Comparison of ENCODE assay signal across 33 mouse cellular contexts in the genomic region with DNA sequence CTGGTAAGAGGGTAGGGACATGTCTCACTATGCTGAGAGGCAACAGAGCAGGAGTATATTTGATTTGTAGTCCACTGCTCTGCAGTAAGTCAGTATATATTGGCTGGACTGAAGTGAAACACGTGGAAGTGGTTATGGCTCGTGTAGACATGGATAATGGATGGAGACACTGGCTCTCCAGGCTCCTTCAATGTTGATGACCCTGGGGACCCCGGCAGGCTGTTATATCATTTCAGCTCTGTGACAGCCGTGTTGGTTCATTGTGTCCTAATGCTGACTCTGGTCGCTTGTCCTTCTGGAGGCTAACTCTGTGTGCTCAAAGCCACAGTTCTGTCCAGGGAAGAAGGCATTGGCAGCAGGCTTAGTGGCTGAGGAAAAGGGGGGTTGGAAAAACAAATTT. TPM values are rescaled to one million over a fixed set of nuclear protein-coding genes. Genes with fewer than 3 reads are reported as not detected.
A peak's percentile ranks its signal among the peaks of the same experiment; 100 is the strongest.
DNase-seq lines count a peak whose midpoint lies in the region; ATAC-seq and TF ChIP-seq lines count a peak whose summit lies in the region.
"Had no signal": no experiment of that assay in that cellular context is flagged by ENCODE, and none has a peak within 500 bp of the region (broad histone marks: within the 10 kb centered on the region; RNA-seq: fewer than 3 reads in every experiment).

No protein-coding gene starts in this region.

- H3K4me1 ChIP-seq in hindbrain, embryonic 10.5 days (replicated peaks) = peaks cover 7% of the 10 kb centered on the region; the same call in 1 of the 2 replicates
- no peaks in the 10 kb centered on the region for H3K4me1 ChIP-seq in hindbrain, postnatal 0 days (ENCODE audit: insufficient read depth, low read length)
- no peaks in the 10 kb centered on the region for H3K4me1 ChIP-seq in limb, embryonic 14.5 days (ENCODE audit: control insufficient read depth, insufficient read depth, low read length)
- no peaks in the 10 kb centered on the region for H3K4me1 ChIP-seq in limb, embryonic 10.5 days
- no peaks in the 10 kb centered on the region for H3K4me1 ChIP-seq in neural tube, embryonic 14.5 days (ENCODE audit: control insufficient read depth, insufficient read depth, low read length)
- H3K4me1 ChIP-seq in forebrain, embryonic 10.5 days = peaks cover 8% of the 10 kb centered on the region
- H3K4me1 ChIP-seq: embryonic facial prominence, embryonic 13.5 days; heart, embryonic 12.5 days; heart, embryonic 15.5 days had no signal

- no peak for TF ChIP-seq CTCF in hindbrain, postnatal 0 days (IDR thresholded peaks at IDR 0.05; ENCODE audit: low read depth)

- peaks cover 3% of the 10 kb centered on the region; the same call in 1 of the 2 replicates for H3K9me3 ChIP-seq in hindbrain, embryonic 10.5 days
- H3K9me3 ChIP-seq in hindbrain, postnatal 0 days (ENCODE audit: low read length) = no peaks in the 10 kb centered on the region
- no peaks in the 10 kb centered on the region for H3K9me3 ChIP-seq in limb, embryonic 14.5 days (ENCODE audit: control insufficient read depth, low read length)
- H3K9me3 ChIP-seq in limb, embryonic 10.5 days (replicated peaks) = no peaks in the 10 kb centered on the region
- H3K9me3 ChIP-seq in neural tube, embryonic 14.5 days (ENCODE audit: control insufficient read depth, low read length) = no peaks in the 10 kb centered on the region
- H3K9me3 ChIP-seq in forebrain, embryonic 10.5 days = peaks cover 7% of the 10 kb centered on the region; the same call in 1 of the 2 replicates
- H3K9me3 ChIP-seq: embryonic facial prominence, embryonic 13.5 days; heart, embryonic 15.5 days had no signal

- H3K27me3 ChIP-seq in hindbrain, embryonic 10.5 days (ENCODE audit: insufficient read depth, poor library complexity, severe bottlenecking) = no peaks in the 10 kb centered on the region
- no peaks in the 10 kb centered on the region for H3K27me3 ChIP-seq in hindbrain, postnatal 0 days (ENCODE audit: insufficient read depth, low read length)
- H3K27me3 ChIP-seq in limb, embryonic 14.5 days (ENCODE audit: control insufficient read depth, insufficient read depth, low read length) = no peaks in the 10 kb centered on the region
- no peaks in the 10 kb centered on the region for H3K27me3 ChIP-seq in limb, embryonic 10.5 days (ENCODE audit: low read depth, poor library complexity, severe bottlenecking)
- H3K27me3 ChIP-seq in neural tube, embryonic 14.5 days (ENCODE audit: control insufficient read depth, insufficient read depth, low read length) = no peaks in the 10 kb centered on the region
- H3K27me3 ChIP-seq in forebrain, embryonic 10.5 days (ENCODE audit: poor library complexity, severe bottlenecking) = no peaks in the 10 kb centered on the region
- H3K27me3 ChIP-seq: embryonic facial prominence, embryonic 13.5 days; heart, embryonic 12.5 days; heart, embryonic 15.5 days had no signal

- H3K4me2 ChIP-seq in hindbrain, postnatal 0 days (ENCODE audit: low read depth, low read length) = no peak overlapping the region
- no peak overlapping the region for H3K4me2 ChIP-seq in limb, embryonic 14.5 days (replicated peaks; ENCODE audit: low read depth, low read length, severe bottlenecking)
- no peak overlapping the region for H3K4me2 ChIP-seq in neural tube, embryonic 14.5 days (ENCODE audit: low read depth, low read length)
- H3K4me2 ChIP-seq: embryonic facial prominence, embryonic 13.5 days; heart, embryonic 12.5 days; heart, embryonic 15.5 days had no signal

- no peak for DNase-seq in hindbrain, embryonic 10.5 days (ENCODE audit: low spot score)
- DNase-seq in hindbrain, postnatal 0 days (ENCODE audit: low spot score) = no peak
- peak; percentile 11 for DNase-seq in limb, embryonic 14.5 days (ENCODE audit: low spot score)
- no peak for DNase-seq in limb, embryonic 10.5 days (ENCODE audit: low spot score)
- DNase-seq in neural tube, embryonic 10.5 days (ENCODE audit: extremely low spot score, low spot score) = no peak
- no peak for DNase-seq in forebrain, embryonic 10.5 days (ENCODE audit: extremely low spot score, low spot score)
- DNase-seq: adrenal gland, adult 2 months; adrenal gland, postnatal 14 days; cerebellum, adult 11 months; cerebellum, adult 2 months; cerebellum, adult 9-11 months; cerebellum, postnatal 25 days; forebrain, postnatal 0 days; gastrocnemius, adult 2 months; gastrocnemius, postnatal 14 days; heart, adult 18-20 months; heart, postnatal 10 days; heart, postnatal 4 days had no signal

- no peak overlapping the region for H3K9ac ChIP-seq in hindbrain, postnatal 0 days (replicated peaks; ENCODE audit: low read length)
- H3K9ac ChIP-seq in limb, embryonic 14.5 days (ENCODE audit: low read depth, low read length, severe bottlenecking) = no peak overlapping the region
- H3K9ac ChIP-seq in neural tube, embryonic 14.5 days (replicated peaks; ENCODE audit: low read depth, low read length) = no peak overlapping the region
- H3K9ac ChIP-seq: embryonic facial prominence, embryonic 13.5 days; forebrain, postnatal 0 days; heart, embryonic 12.5 days; heart, embryonic 15.5 days had no signal

- no peaks in the 10 kb centered on the region for H3K36me3 ChIP-seq in hindbrain, embryonic 10.5 days
- no peaks in the 10 kb centered on the region for H3K36me3 ChIP-seq in hindbrain, postnatal 0 days (ENCODE audit: insufficient read depth, low read length)
- H3K36me3 ChIP-seq in limb, embryonic 14.5 days (ENCODE audit: control insufficient read depth, insufficient read depth, low read length) = no peaks in the 10 kb centered on the region
- H3K36me3 ChIP-seq in limb, embryonic 10.5 days = no peaks in the 10 kb centered on the region
- H3K36me3 ChIP-seq in neural tube, embryonic 14.5 days (ENCODE audit: control insufficient read depth, insufficient read depth, low read length) = no peaks in the 10 kb centered on the region
- no peaks in the 10 kb centered on the region for H3K36me3 ChIP-seq in forebrain, embryonic 10.5 days (replicated peaks)
- H3K36me3 ChIP-seq: embryonic facial prominence, embryonic 13.5 days; heart, embryonic 12.5 days; heart, embryonic 15.5 days had no signal

- peak overlapping the region; percentile 5; the same call in 1 of the 2 replicates for H3K27ac ChIP-seq in hindbrain, embryonic 10.5 days
- no peak overlapping the region for H3K27ac ChIP-seq in hindbrain, postnatal 0 days
- H3K27ac ChIP-seq in limb, embryonic 14.5 days (replicated peaks; ENCODE audit: low read depth, low read length) = no peak overlapping the region
- H3K27ac ChIP-seq in limb, embryonic 10.5 days = no peak overlapping the region
- no peak overlapping the region for H3K27ac ChIP-seq in neural tube, embryonic 14.5 days (ENCODE audit: low read depth, low read length)
- H3K27ac ChIP-seq in forebrain, embryonic 10.5 days = no peak overlapping the region
- H3K27ac ChIP-seq: embryonic facial prominence, embryonic 13.5 days; gastrocnemius, adult 2 months; heart, embryonic 15.5 days had no signal

- no peak for ATAC-seq in hindbrain, postnatal 0 days
- no peak for ATAC-seq in limb, embryonic 14.5 days (ENCODE audit: low FRiP score, low read depth)
- ATAC-seq in neural tube, embryonic 14.5 days (ENCODE audit: low read depth) = peak; percentile 25; the same call in 1 of the 2 replicates
- ATAC-seq: CD4-positive, CD25-positive, alpha-beta regulatory T cell, adult 4 months; forebrain, embryonic 14.5 days; intestine, postnatal 0 days had no signal

- H3K4me3 ChIP-seq in hindbrain, embryonic 10.5 days = no peak overlapping the region
- H3K4me3 ChIP-seq in hindbrain, postnatal 0 days (ENCODE audit: low read length) = no peak overlapping the region
- H3K4me3 ChIP-seq in limb, embryonic 14.5 days (replicated peaks; ENCODE audit: low read length) = no peak overlapping the region
- H3K4me3 ChIP-seq in limb, embryonic 10.5 days = no peak overlapping the region
- H3K4me3 ChIP-seq in neural tube, embryonic 14.5 days (ENCODE audit: low read depth, low read length) = no peak overlapping the region
- no peak overlapping the region for H3K4me3 ChIP-seq in forebrain, embryonic 10.5 days
- H3K4me3 ChIP-seq: embryonic facial prominence, embryonic 13.5 days; gastrocnemius, adult 2 months; heart, embryonic 12.5 days; heart, embryonic 15.5 days had no signal

- TF ChIP-seq POLR2A in limb, embryonic 14.5 days (IDR thresholded peaks at IDR 0.05; ENCODE audit: borderline replicate concordance, extremely low read depth, insufficient read depth, insufficient read length) = no peak

- 68% methylated on average over 5 of the region's 5 CpGs for WGBS in hindbrain, embryonic 10.5 days
- WGBS in hindbrain, postnatal 0 days = 50% methylated on average over 5 of the region's 5 CpGs
- WGBS in limb, embryonic 14.5 days = 74% methylated on average over 5 of the region's 5 CpGs
- 82% methylated on average over 5 of the region's 5 CpGs for WGBS in limb, embryonic 10.5 days
- WGBS in neural tube, embryonic 14.5 days = 49% methylated on average over 5 of the region's 5 CpGs
- 82% methylated on average over 5 of the region's 5 CpGs for WGBS in forebrain, embryonic 10.5 days

RNA-seq across cellular contexts. Expression of a gene that starts 47.3 kb away (rescaled TPM):
- 0.24 TPM in 1 of 2 replicates, not detected in the other for polyA plus RNA-seq in hindbrain, embryonic 10.5 days (2016; fragmentation: Nextera tagmentation; extraction: Ambion mirVana)
- total RNA-seq in hindbrain, postnatal 0 days (2014; rRNA removed) = not detected in 2 replicates
- not detected in 2 replicates for polyA plus RNA-seq in hindbrain, postnatal 0 days (2015; fragmentation: Nextera tagmentation; extraction: Ambion mirVana)
- 1.1 and 1.6 TPM in 2 replicates for polyA plus RNA-seq in limb, embryonic 14.5 days (2012; rRNA removed)
- polyA plus RNA-seq in limb, embryonic 14.5 days (2014; fragmentation: Nextera tagmentation; extraction: Ambion mirVana) = 0.43 TPM in 1 of 2 replicates, not detected in the other
- polyA plus RNA-seq in limb, embryonic 10.5 days (2016; fragmentation: Nextera tagmentation; extraction: Ambion mirVana) = 0.20 TPM in 1 of 2 replicates, not detected in the other
- not detected in 2 replicates for polyA plus RNA-seq in neural tube, embryonic 14.5 days (2014; fragmentation: Nextera tagmentation; extraction: Ambion mirVana)
- 0.22 TPM in 1 of 2 replicates, not detected in the other for polyA plus RNA-seq in forebrain, embryonic 10.5 days (2016; fragmentation: Nextera tagmentation; extraction: Ambion mirVana)
- total RNA-seq: adrenal gland, adult 2 months; adrenal gland, postnatal 14 days; adrenal gland, postnatal 4 days; common myeloid progenitor, adult 5-6 weeks; forebrain, postnatal 0 days; gastrocnemius, adult 2 months; gastrocnemius, postnatal 14 days; gastrocnemius, postnatal 4 days; heart, postnatal 10 days; heart, postnatal 4 days; MEL had no signal
- polyA plus RNA-seq: C2C12; cerebellum, adult 2 months; forebrain, embryonic 11.5 days; forebrain, embryonic 14.5 days; forebrain, postnatal 0 days; frontal cortex, adult 2 months; heart, embryonic 12.5 days; intestine, embryonic 14.5 days; intestine, postnatal 0 days had no signal
